Mouse (Mus musculus) CH12.LX (cell line): ENCODE results near the gene Acsbg2. TPM values are rescaled to one million over a fixed set of nuclear protein-coding genes. Genes with fewer than 3 reads are reported as not detected.
A peak's percentile ranks its signal among the peaks of the same experiment; 100 is the strongest.

ENCODE experiments used
- DNase-seq: peaks from one replicate; pipeline ENCODE4 v3.0.0-alpha.2; 2013; ENCODE audit errors: extremely low read depth
- H3K27ac ChIP-seq: 2 replicates; pipeline ENCODE4 v1.5.1; 2012; ENCODE audit warnings: low read depth, mild to moderate bottlenecking, control low read depth, moderate library complexity; ENCODE audit not compliant: insufficient read depth
- H3K27me3 ChIP-seq: replicated peaks from 2 replicates; pipeline ENCODE3; 2012; ENCODE audit warnings: inconsistent platforms
- H3K36me3 ChIP-seq, 2 experiments: replicated peaks in 1 of 2; 2 replicates each; pipeline versions ENCODE3 to v1.6.1; 2012; ENCODE audit warnings: inconsistent platforms in 1 of 2, low read length in 1 of 2, mild to moderate bottlenecking in 1 of 2, mixed read lengths in 1 of 2, moderate library complexity in 1 of 2; ENCODE audit not compliant: control insufficient read depth in 1 of 2, insufficient read depth in 1 of 2
- H3K4me1 ChIP-seq, 2 experiments: 2 replicates each; pipeline ENCODE4 v1.6.1; 2012; ENCODE audit warnings: inconsistent platforms in 1 of 2, moderate library complexity in 1 of 2; ENCODE audit not compliant: insufficient read depth in 2 of 2, control insufficient read depth in 1 of 2
- H3K4me2 ChIP-seq: 2 replicates; pipeline ENCODE4 v1.6.1; 2012; ENCODE audit warnings: low read depth, mild to moderate bottlenecking, control low read depth; ENCODE audit not compliant: poor library complexity, insufficient read depth, severe bottlenecking
- H3K4me3 ChIP-seq, 3 experiments: fragments of 150-350 bp in 1 of 3; sonication (generic) in 1 of 3; replicated peaks in 1 of 3; 2 replicates each; pipeline versions ENCODE3 to v1.5.1; 2011 to 2012; ENCODE audit warnings: low read depth in 2 of 3, low read length in 2 of 3, mild to moderate bottlenecking in 2 of 3, moderate library complexity in 2 of 3, control low read depth in 1 of 3, improper control_type of control experiment in 1 of 3, inconsistent platforms in 1 of 3, mixed read lengths in 1 of 3; ENCODE audit not compliant: poor library complexity in 1 of 3
- H3K79me2 ChIP-seq: replicated peaks from 2 replicates; pipeline ENCODE4 v1.6.1; 2012; ENCODE audit warnings: mild to moderate bottlenecking, moderate library complexity; ENCODE audit not compliant: control insufficient read depth, poor library complexity, insufficient read depth, severe bottlenecking; ENCODE audit errors: extremely low read depth
- H3K9ac ChIP-seq: 2 replicates; pipeline ENCODE4 v1.6.1; 2012; ENCODE audit warnings: low read depth, mild to moderate bottlenecking, control low read depth, moderate library complexity; ENCODE audit not compliant: insufficient read depth
- H3K9me3 ChIP-seq: replicated peaks from 2 replicates; pipeline ENCODE3; 2012; ENCODE audit warnings: low read length, inconsistent platforms, mixed read lengths
- BHLHE40 ChIP-seq: IDR thresholded peaks from 2 replicates; pipeline ENCODE4 v1.6.1; 2011; ENCODE audit warnings: mild to moderate bottlenecking, low read depth, low read length, improper control_type of control experiment
- CHD2 ChIP-seq: IDR thresholded peaks from 2 replicates; pipeline ENCODE4 v1.6.1; 2011; ENCODE audit warnings: low read length, improper control_type of control experiment
- GABPA ChIP-seq: IDR thresholded peaks from 2 replicates; pipeline ENCODE4 v1.6.1; 2012; ENCODE audit warnings: low read depth, low read length, improper control_type of control experiment, inconsistent platforms; ENCODE audit not compliant: insufficient replicate concordance
- HCFC1 ChIP-seq: IDR thresholded peaks from 2 replicates; pipeline ENCODE4 v1.6.1; 2012; ENCODE audit warnings: low read depth, mild to moderate bottlenecking, inconsistent platforms, low read length, improper control_type of control experiment
- IRF4 ChIP-seq: IDR thresholded peaks from 2 replicates; pipeline ENCODE4 v1.6.1; 2014; ENCODE audit warnings: low read depth, mild to moderate bottlenecking, inconsistent platforms, low read length, improper control_type of control experiment
- JUND ChIP-seq: conservative IDR thresholded peaks from 2 replicates; pipeline ENCODE4 v1.6.1; 2011; ENCODE audit warnings: low read depth, low read length, improper control_type of control experiment
- KAT2A ChIP-seq: IDR thresholded peaks from 2 replicates; pipeline ENCODE4 v1.6.1; 2012; ENCODE audit warnings: low read length, improper control_type of control experiment, inconsistent platforms; ENCODE audit not compliant: insufficient replicate concordance
- MAFK ChIP-seq: IDR thresholded peaks from 2 replicates; pipeline ENCODE4 v1.6.1; 2011; ENCODE audit warnings: low read length, improper control_type of control experiment; ENCODE audit not compliant: insufficient replicate concordance
- MAX ChIP-seq: IDR thresholded peaks from 2 replicates; pipeline ENCODE4 v1.6.1; 2011; ENCODE audit warnings: low read length, improper control_type of control experiment
- MAZ ChIP-seq: IDR thresholded peaks from 2 replicates; pipeline ENCODE4 v1.6.1; 2012; ENCODE audit warnings: low read depth, mild to moderate bottlenecking, inconsistent platforms, low read length, improper control_type of control experiment, moderate library complexity
- MEF2A ChIP-seq: IDR thresholded peaks from 2 replicates; pipeline ENCODE4 v1.6.1; 2014; ENCODE audit warnings: low read depth, mild to moderate bottlenecking, inconsistent platforms, low read length, improper control_type of control experiment, borderline replicate concordance
- MXI1 ChIP-seq: IDR thresholded peaks from 2 replicates; pipeline ENCODE4 v1.6.1; 2011; ENCODE audit warnings: mild to moderate bottlenecking, low read depth, low read length, improper control_type of control experiment
- MYC ChIP-seq: IDR thresholded peaks from 2 replicates; pipeline ENCODE4 v1.6.1; 2011; ENCODE audit warnings: low read depth, mild to moderate bottlenecking, improper control_type of control experiment, low read length
- PAX5 ChIP-seq: IDR thresholded peaks from 2 replicates; pipeline ENCODE4 v1.6.1; 2012; ENCODE audit warnings: low read length, inconsistent platforms, mixed read lengths
- POLR2AphosphoS2 ChIP-seq: IDR thresholded peaks from 2 replicates; pipeline ENCODE4 v1.6.1; 2011; ENCODE audit warnings: low read depth, low read length, improper control_type of control experiment
- RAD21 ChIP-seq: IDR thresholded peaks from 2 replicates; pipeline ENCODE4 v1.6.1; 2011; ENCODE audit warnings: low read depth, mild to moderate bottlenecking, low read length, improper control_type of control experiment, moderate library complexity
- TBP ChIP-seq: conservative IDR thresholded peaks from 2 replicates; pipeline ENCODE4 v1.6.1; 2011; ENCODE audit warnings: low read depth, low read length, improper control_type of control experiment
- TCF12 ChIP-seq: IDR thresholded peaks from 2 replicates; pipeline ENCODE4 v1.6.1; 2014; ENCODE audit warnings: low read depth, mild to moderate bottlenecking, inconsistent platforms, low read length, improper control_type of control experiment
- UBTF ChIP-seq: IDR thresholded peaks from 2 replicates; pipeline ENCODE4 v1.6.1; 2012; ENCODE audit warnings: low read depth, mild to moderate bottlenecking, inconsistent platforms, low read length, improper control_type of control experiment, moderate library complexity
- USF1 ChIP-seq: IDR thresholded peaks from 2 replicates; pipeline ENCODE4 v1.6.1; 2014; ENCODE audit warnings: low read depth, mild to moderate bottlenecking, inconsistent platforms, low read length, improper control_type of control experiment
- USF2 ChIP-seq: conservative IDR thresholded peaks from 2 replicates; pipeline ENCODE4 v1.6.1; 2011; ENCODE audit warnings: low read depth, low read length, improper control_type of control experiment
- ZC3H11A ChIP-seq: IDR thresholded peaks from 2 replicates; pipeline ENCODE4 v1.6.1; 2012; ENCODE audit warnings: low read depth, mild to moderate bottlenecking, inconsistent platforms, low read length, improper control_type of control experiment
- ZKSCAN1 ChIP-seq: IDR thresholded peaks from 2 replicates; pipeline ENCODE4 v1.6.1; 2012; ENCODE audit warnings: low read depth, inconsistent platforms, low read length, improper control_type of control experiment, borderline replicate concordance
- ZMIZ1 ChIP-seq: IDR thresholded peaks from 2 replicates; pipeline ENCODE4 v1.6.1; 2012; ENCODE audit warnings: low read depth, mild to moderate bottlenecking, inconsistent platforms, low read length, improper control_type of control experiment
- ZNF384 ChIP-seq: IDR thresholded peaks from 2 replicates; pipeline ENCODE4 v1.6.1; 2012; ENCODE audit warnings: low read depth, low read length, improper control_type of control experiment, inconsistent platforms
- dilution Hi-C: fragments of 300-500 bp; cut with MboI; formaldehyde crosslinking; loops from 2 replicates; pipeline ENCODE4 v1.14.3; 2020; ENCODE audit warnings: low sequenced_read_pairs; ENCODE audit not compliant: extremely low pct_unique_long_range_greater_than_20kb, extremely low pct_ligation_motif_present
- in situ Hi-C: fragments of 300-500 bp; cut with MboI; formaldehyde crosslinking; loops from 3 replicates; pipeline ENCODE4 v1.14.3; 2019; ENCODE audit warnings: low sequenced_read_pairs, low pct_ligation_motif_present, low pct_unique_long_range_greater_than_20kb, mixed read lengths
- polyA plus RNA-seq: library from polyadenylated mRNA; unstranded; fragments of >175 nt; gene quantifications from 2 replicates; pipeline ENCODE4 v1.2.1, GENCODE M21; 2012; ENCODE audit warnings: low read depth; ENCODE audit not compliant: insufficient read length
- total RNA-seq, 2 experiments: library from RNA; depleted of rRNA; stranded (reverse); fragments of 300-350 nt in 1 of 2; fragments of >200 nt in 1 of 2; gene quantifications; 2 replicates each; pipeline ENCODE4 v1.2.3; 2012 to 2014

Acsbg2 gene
- total and polyA plus RNA-seq, 3 experiments: not detected

DNA sequence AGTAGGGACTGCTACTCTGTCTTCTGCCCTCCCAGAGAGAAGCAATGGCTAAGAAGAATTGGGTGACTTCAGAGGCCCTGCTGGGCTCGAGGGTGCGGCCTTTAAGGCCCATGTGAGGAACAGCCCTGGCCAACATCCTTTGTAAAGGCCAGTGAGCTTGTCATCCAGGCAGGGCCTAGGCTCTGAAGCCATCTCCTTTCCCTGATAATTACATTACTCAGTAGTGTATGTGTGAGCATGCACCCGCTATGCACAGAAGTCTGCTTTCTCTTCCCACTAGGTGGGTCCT, 59.2 kb downstream of the Acsbg2 start:
- dilution Hi-C loops: no loop called here
- Histone ChIP-seq H3K79me2 (no peaks in the 10 kb centered on the region), H3K27ac (no peak overlapping the region), H3K4me1 (peaks cover 0 to 5% of the 10 kb centered on the region in 2 experiments; a peak in 2 of 4 replicates), H3K27me3 (peaks cover 55% of the 10 kb centered on the region), H3K4me3 (no peak overlapping the region), H3K9me3 (no peaks in the 10 kb centered on the region), H3K9ac (no peak overlapping the region), H3K4me2 (no peak overlapping the region), H3K36me3 (no peaks in the 10 kb centered on the region)
- DNase-seq: no peak
- TF ChIP-seq UBTF: no peak
- TF ChIP-seq USF2: no peak
- TF ChIP-seq TCF12: no peak
- TF ChIP-seq HCFC1: no peak
- TF ChIP-seq MEF2A: no peak
- TF ChIP-seq MAFK: no peak
- no peak for TF ChIP-seq KAT2A
- TF ChIP-seq POLR2AphosphoS2: no peak
- no peak for TF ChIP-seq TBP
- TF ChIP-seq JUND: no peak
- TF ChIP-seq MAZ: no peak
- TF ChIP-seq ZC3H11A: no peak
- no peak for TF ChIP-seq MXI1
- no peak for TF ChIP-seq IRF4
- no peak for TF ChIP-seq PAX5
- no peak for TF ChIP-seq MAX
- no peak for TF ChIP-seq MYC
- TF ChIP-seq RAD21: no peak
- in situ Hi-C loops: no loop called here

DNA sequence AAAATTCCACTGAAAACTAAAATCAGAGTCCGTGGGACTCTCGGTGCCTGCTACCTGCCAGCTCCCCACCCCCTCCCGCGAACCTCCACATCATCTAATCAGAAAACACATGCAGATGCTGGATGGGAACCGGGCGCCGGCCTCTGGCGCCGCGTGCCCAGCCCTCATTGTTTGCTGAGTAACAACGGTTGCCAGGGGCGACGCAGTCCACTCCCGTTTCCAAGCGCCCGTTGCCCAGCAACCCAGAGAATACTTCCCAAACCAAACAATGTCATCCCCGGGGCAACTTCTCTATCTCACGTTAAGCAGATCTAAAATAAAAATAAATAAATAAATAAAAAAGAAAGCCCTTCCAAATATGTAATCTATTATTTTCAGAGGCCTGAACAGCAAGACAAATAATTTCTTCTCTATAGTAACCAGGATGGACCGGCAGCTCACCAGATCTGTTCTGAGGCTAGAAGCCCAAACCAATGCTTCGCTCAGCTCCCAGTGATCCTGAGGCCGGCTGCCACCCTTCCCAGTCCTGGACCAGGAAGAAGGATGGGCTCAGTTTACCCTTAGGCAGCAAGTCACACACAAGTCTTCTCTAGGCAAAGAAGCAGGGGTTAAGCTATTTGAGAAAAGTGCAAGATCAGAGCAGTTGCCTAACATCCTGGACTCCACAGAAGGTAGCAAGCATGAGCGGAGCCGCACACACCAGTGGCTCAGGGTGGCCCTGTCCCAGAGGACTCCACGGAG, 59.8 kb downstream of the Acsbg2 start:
- peak; percentile 13 for DNase-seq
- H3K4me3 ChIP-seq: no peak overlapping the region
- H3K27ac ChIP-seq: no peak overlapping the region
- no peaks in the 10 kb centered on the region for H3K79me2 ChIP-seq
- no peaks in the 10 kb centered on the region for H3K9me3 ChIP-seq
- in situ Hi-C loops: no loop called here
- peaks cover 52% of the 10 kb centered on the region for H3K27me3 ChIP-seq
- H3K4me1 ChIP-seq: 0 out of 4 replicates have a peak, but pooled peaks cover 0 to 2% of the 10 kb centered on the region in 2 experiments
- no peak for TF ChIP-seq CHD2
- no peak for TF ChIP-seq ZMIZ1
- TF ChIP-seq ZKSCAN1: no peak
- no peak for TF ChIP-seq GABPA
- TF ChIP-seq USF1: no peak
- no peak for TF ChIP-seq BHLHE40
- no peak for TF ChIP-seq ZNF384
- no peaks in the 10 kb centered on the region for H3K36me3 ChIP-seq
- H3K9ac ChIP-seq: no peak overlapping the region
- dilution Hi-C loops: no loop called here
- H3K4me2 ChIP-seq: no peak overlapping the region
